Mouse (Mus musculus) T-helper 2 cell (primary cell): Measurements from ENCODE around the gene Gm10229.
"Not testable (repeated sequence)": the region's sequence is repeated elsewhere in the genome, so short reads cannot be mapped to it uniquely, and the experiment has no call there.

ENCODE experiments used
- in situ Hi-C: fragments of 300-600 bp; cut with MboI, MseI; formaldehyde crosslinking; loops from one replicate; pipeline ENCODE4 v1.15.1; 2025; ENCODE audit warnings: high pct_unique_total_duplicates

Gm10229 gene

GRCm38 (mm10) chr16:89014984-89015383 lies at the start of gene Gm10229:
Gm10229 (plus strand) TSS chr16:89015284.
- in situ Hi-C loops: not testable (repeated sequence)

- in situ Hi-C loops: no loop called here
Measured at GRCm38 (mm10) chr16:89010659-89011058, 4.4 kb upstream of the Gm10229 start, which contains the start of gene Krtap22-2. Krtap22-2 (minus strand) TSS chr16:89010759.

DNA sequence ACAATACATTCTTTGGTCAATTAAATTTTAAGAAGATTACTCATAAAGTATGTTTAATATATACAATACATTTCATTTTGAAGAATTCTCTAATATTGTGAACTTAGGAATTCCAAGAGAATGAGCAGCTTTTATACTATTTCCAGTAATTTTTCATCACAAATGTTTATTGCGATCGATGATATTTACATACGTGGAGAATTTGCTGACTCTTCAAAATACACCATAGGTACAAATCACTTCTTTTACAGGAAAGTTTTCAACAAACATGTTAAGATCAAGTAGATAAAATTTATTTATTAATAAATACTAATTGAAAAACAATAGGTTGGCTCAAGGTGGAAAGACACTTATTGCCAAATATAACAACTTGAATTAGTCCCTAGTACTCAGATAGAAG lies 1.1 kb upstream of the Gm10229 start:
- in situ Hi-C loops: no loop called here

DNA sequence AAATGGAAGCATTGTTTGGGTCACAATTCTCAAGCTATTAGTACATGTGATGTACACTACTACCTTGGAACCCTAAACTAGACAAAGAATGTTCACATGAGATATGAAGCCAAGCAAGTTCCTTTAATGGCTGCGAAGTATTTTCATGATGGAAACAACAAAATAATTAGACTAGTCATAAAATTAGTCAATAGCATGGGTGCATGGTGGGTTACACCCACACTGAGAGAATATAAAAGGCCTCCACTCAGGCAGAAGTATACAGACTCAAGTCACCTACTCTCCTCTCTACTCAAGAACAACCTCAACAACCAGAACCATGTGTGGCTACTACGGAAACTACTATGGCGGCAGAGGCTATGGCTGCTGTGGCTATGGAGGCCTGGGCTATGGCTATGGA lies 16.3 kb downstream of the Gm10229 start, which contains the start of gene Krtap6-1:
Gene Krtap6-1, plus strand, starts transcription at position 301 of the 400 bp plus-strand sequence.
- in situ Hi-C loops: not testable (repeated sequence)

DNA sequence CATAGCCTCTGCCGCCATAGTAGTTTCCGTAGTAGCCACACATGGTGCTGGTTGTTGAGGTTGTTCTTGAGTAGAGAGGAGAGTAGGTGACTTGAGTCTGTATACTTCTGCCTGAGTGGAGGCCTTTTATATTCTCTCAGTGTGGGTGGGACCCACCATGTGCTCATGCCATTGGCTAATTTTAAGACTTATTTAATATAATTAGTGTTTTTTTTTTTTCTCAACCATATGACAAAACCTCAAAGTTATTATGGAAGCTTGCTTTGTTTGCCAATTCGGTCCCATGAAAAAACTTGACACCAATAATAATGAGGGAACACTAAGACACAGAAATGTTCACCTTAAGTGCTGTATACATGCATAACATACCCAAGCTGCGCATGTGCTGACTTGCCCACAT lies 26.3 kb downstream of the Gm10229 start, which contains the start of gene Gm10228:
Gene Gm10228, minus strand, starts transcription at position 101 of the 400 bp plus-strand sequence.
- in situ Hi-C loops: not testable (repeated sequence)

- in situ Hi-C loops: no loop called here
Measured at GRCm38 (mm10) chr16:89047783-89048182, 32.7 kb downstream of the Gm10229 start, which contains the start of gene Krtap6-5. Krtap6-5 (minus strand) TSS chr16:89047883.

- in situ Hi-C loops: loop anchor here (5.0 kb wide), 1 partner anchor 37 kb away; no protein-coding TSS in a partner anchor
Measured at GRCm38 (mm10) chr16:89063902-89064301, 48.8 kb downstream of the Gm10229 start, which contains the start of gene 1110025L11Rik. 1110025L11Rik (minus strand) TSS chr16:89064002.
